Comparison of ENCODE assay signal across 8 mouse cellular contexts in the genomic region with DNA sequence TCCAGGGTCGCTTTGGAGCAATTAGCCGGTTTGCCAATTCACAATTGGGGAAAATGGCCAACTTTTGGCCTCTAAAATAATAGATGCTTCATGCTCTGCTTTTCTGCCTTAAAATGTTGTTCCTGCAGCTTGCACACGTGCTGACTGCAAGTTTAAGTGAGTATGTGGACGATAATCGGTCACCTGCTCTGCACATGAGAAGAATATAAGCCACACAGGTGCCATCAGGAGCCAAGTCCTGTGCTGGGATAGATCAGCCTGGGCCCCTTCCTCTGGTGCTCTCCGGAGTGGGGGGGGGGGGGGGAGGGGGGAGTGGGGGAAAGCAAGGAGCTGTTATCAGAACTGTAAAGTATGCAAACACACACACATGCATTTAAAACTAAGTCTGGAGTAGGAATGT. TPM values are rescaled to one million over a fixed set of nuclear protein-coding genes. Genes with fewer than 3 reads are reported as not detected.
DNase-seq lines count a peak whose midpoint lies in the region; ATAC-seq and TF ChIP-seq lines count a peak whose summit lies in the region.

No protein-coding gene starts in this region.

- no peaks in the 10 kb centered on the region for H3K4me1 ChIP-seq in cerebellum, adult 2 months (ENCODE audit: control insufficient read depth, insufficient read depth, low read length)
- peaks cover 14% of the 10 kb centered on the region for H3K4me1 ChIP-seq in neural tube, embryonic 11.5 days (ENCODE audit: control insufficient read depth, insufficient read depth, low read length)
- peaks cover 11% of the 10 kb centered on the region; the same call in 1 of the 2 replicates for H3K4me1 ChIP-seq in liver, embryonic 11.5 days (replicated peaks; ENCODE audit: control insufficient read depth, insufficient read depth, low read length)
- H3K4me1 ChIP-seq in stomach, embryonic 16.5 days (ENCODE audit: control insufficient read depth, insufficient read depth, low read length), result peaks cover 14% of the 10 kb centered on the region

- H3K27me3 ChIP-seq in cerebellum, adult 2 months (ENCODE audit: control insufficient read depth, insufficient read depth, low read length), result peaks cover 12% of the 10 kb centered on the region; the same call in 1 of the 2 replicates
- H3K27me3 ChIP-seq in neural tube, embryonic 11.5 days (ENCODE audit: control insufficient read depth, insufficient read depth, low read length), result peaks cover 7% of the 10 kb centered on the region
- H3K27me3 ChIP-seq in liver, embryonic 11.5 days (replicated peaks; ENCODE audit: control insufficient read depth, insufficient read depth, low read length), result peaks cover 44% of the 10 kb centered on the region
- H3K27me3 ChIP-seq in stomach, embryonic 16.5 days (ENCODE audit: control insufficient read depth, insufficient read depth, low read length), result peaks cover 12% of the 10 kb centered on the region

- no peaks in the 10 kb centered on the region for H3K9me3 ChIP-seq in neural tube, embryonic 11.5 days (ENCODE audit: control insufficient read depth, low read length)
- H3K9me3 ChIP-seq in liver, embryonic 11.5 days (ENCODE audit: control insufficient read depth, low read length), result no peaks in the 10 kb centered on the region
- H3K9me3 ChIP-seq in stomach, embryonic 16.5 days (replicated peaks; ENCODE audit: control insufficient read depth, low read length), result no peaks in the 10 kb centered on the region

- TF ChIP-seq POLR2A in cerebellum, adult 2 months (IDR thresholded peaks at IDR 0.05; ENCODE audit: borderline replicate concordance, insufficient read depth, low read length), result no peak

- WGBS in cerebellum, adult 2 months, result 10% methylated on average over 6 of the region's 6 CpGs
- 14% methylated on average over 6 of the region's 6 CpGs for WGBS in neural tube, embryonic 11.5 days
- WGBS in liver, embryonic 11.5 days, result 18% methylated on average over 5 of the region's 6 CpGs
- WGBS in stomach, embryonic 16.5 days, result 6% methylated on average over 6 of the region's 6 CpGs

- peak overlapping the region; percentile 92 for H3K4me2 ChIP-seq in neural tube, embryonic 11.5 days (ENCODE audit: low read depth)
- H3K4me2 ChIP-seq in liver, embryonic 11.5 days, result peak overlapping the region; percentile 86
- peak overlapping the region; percentile 97 for H3K4me2 ChIP-seq in stomach, embryonic 16.5 days (ENCODE audit: low read depth, low read length)

- H3K36me3 ChIP-seq in neural tube, embryonic 11.5 days (ENCODE audit: control insufficient read depth, insufficient read depth, low read length), result no peaks in the 10 kb centered on the region
- no peaks in the 10 kb centered on the region for H3K36me3 ChIP-seq in liver, embryonic 11.5 days (ENCODE audit: control insufficient read depth, insufficient read depth, low read length)
- H3K36me3 ChIP-seq in stomach, embryonic 16.5 days (ENCODE audit: control insufficient read depth, insufficient read depth, low read length), result no peaks in the 10 kb centered on the region

- ATAC-seq in neural tube, embryonic 11.5 days (ENCODE audit: insufficient read depth, low FRiP score, low TSS enrichment), result no peak
- ATAC-seq in liver, embryonic 11.5 days (replicated peaks; ENCODE audit: low FRiP score), result no peak; the same call in 1 of the 2 replicates
- ATAC-seq in stomach, embryonic 16.5 days (ENCODE audit: insufficient read depth, low FRiP score), result no peak

- DNase-seq in cerebellum, adult 2 months, result no peak
- no peak for DNase-seq in cerebellum, adult 11 months
- DNase-seq in neural tube, embryonic 11.5 days (ENCODE audit: low spot score), result no peak
- DNase-seq in neural tube, embryonic 10.5 days (ENCODE audit: extremely low spot score, low spot score), result no peak
- DNase-seq in liver, embryonic 11.5 days (ENCODE audit: low spot score), result no peak
- DNase-seq in gastrocnemius, adult 18-20 months (ENCODE audit: low spot score), result no peak
- DNase-seq in spleen, adult 18-20 months, result no peak

- peak overlapping the region; percentile 48 for H3K9ac ChIP-seq in neural tube, embryonic 11.5 days (ENCODE audit: low read length)
- peak overlapping the region; percentile 46; the same call in 1 of the 2 replicates for H3K9ac ChIP-seq in liver, embryonic 11.5 days (ENCODE audit: low read depth, low read length)
- H3K9ac ChIP-seq in stomach, embryonic 16.5 days (ENCODE audit: low read length), result peak overlapping the region; percentile 76

- H3K4me3 ChIP-seq in cerebellum, adult 2 months (replicated peaks; ENCODE audit: insufficient read depth, low read depth, low read length), result peak overlapping the region; percentile 47
- H3K4me3 ChIP-seq in neural tube, embryonic 11.5 days (ENCODE audit: low read depth, low read length), result peak overlapping the region; percentile 72
- peak overlapping the region; percentile 66 for H3K4me3 ChIP-seq in liver, embryonic 11.5 days (ENCODE audit: low read depth, low read length)
- peak overlapping the region; percentile 74 for H3K4me3 ChIP-seq in stomach, embryonic 16.5 days (replicated peaks; ENCODE audit: low read length)

- TF ChIP-seq CTCF in cerebellum, adult 2 months (IDR thresholded peaks at IDR 0.05; ENCODE audit: borderline replicate concordance, insufficient read depth, low read depth, low read length), result no peak

- H3K27ac ChIP-seq in cerebellum, adult 2 months (ENCODE audit: insufficient read depth, low read length), result no peak overlapping the region
- no peak overlapping the region for H3K27ac ChIP-seq in neural tube, embryonic 11.5 days (ENCODE audit: low read depth, low read length)
- H3K27ac ChIP-seq in liver, embryonic 11.5 days (ENCODE audit: low read depth, low read length), result no peak overlapping the region
- H3K27ac ChIP-seq in stomach, embryonic 16.5 days (ENCODE audit: low read length), result no peak overlapping the region

RNA-seq across cellular contexts. Expression of a gene that starts 0.5 kb away (rescaled TPM):
- 91.9 and 101 TPM in 2 replicates for polyA plus RNA-seq in cerebellum, adult 2 months (2012; rRNA removed)
- 8.0 and 10.5 TPM in 2 replicates for polyA plus RNA-seq in neural tube, embryonic 11.5 days (2014; fragmentation: Nextera tagmentation; extraction: Ambion mirVana)
- 2.0 and 2.4 TPM in 2 replicates for polyA plus RNA-seq in liver, embryonic 11.5 days (2014; fragmentation: Nextera tagmentation; extraction: Ambion mirVana)
- polyA plus RNA-seq in stomach, embryonic 16.5 days (2015; fragmentation: Nextera tagmentation; extraction: Ambion mirVana), result 1.8 and 2.9 TPM in 2 replicates
- total RNA-seq in gastrocnemius, adult 18-20 months (2021), result 1 to 10 TPM; 5.5 to 6.5 TPM

RNA-seq across cellular contexts. Expression of a gene that starts 48.3 kb away (rescaled TPM):
- 148 and 154 TPM in 2 replicates for polyA plus RNA-seq in cerebellum, adult 2 months (2012; rRNA removed)
- polyA plus RNA-seq in neural tube, embryonic 11.5 days (2014; fragmentation: Nextera tagmentation; extraction: Ambion mirVana), result 388 and 403 TPM in 2 replicates
- polyA plus RNA-seq in liver, embryonic 11.5 days (2014; fragmentation: Nextera tagmentation; extraction: Ambion mirVana), result 191 and 204 TPM in 2 replicates
- polyA plus RNA-seq in stomach, embryonic 16.5 days (2015; fragmentation: Nextera tagmentation; extraction: Ambion mirVana), result 257 and 277 TPM in 2 replicates
- total RNA-seq in gastrocnemius, adult 18-20 months (2021), result 100 to 1,000 TPM; 276 to 291 TPM
